Mouse (Mus musculus) limb, embryonic 14.5 days (tissue): ENCODE data around the gene Ccl24. TPM values are rescaled to one million over a fixed set of nuclear protein-coding genes. Genes with fewer than 3 reads are reported as not detected.

Source experiments
- ATAC-seq: fragments of 200-750 bp; cut with Nextera tagmentation; 2 replicates; pipeline ENCODE4 v1.8.0; 2017; ENCODE audit warnings: low read depth, moderate number of reproducible peaks, moderate TSS enrichment; ENCODE audit not compliant: low FRiP score
- DNase-seq: peaks from one replicate; pipeline ENCODE4 v3.0.0-alpha.2; 2015; ENCODE audit warnings: low spot score
- H3K27ac ChIP-seq: fragments of 300-500 bp; sonication (generic); replicated peaks from 2 replicates; pipeline ENCODE4 v1.5.1; 2014; ENCODE audit warnings: low read depth, mild to moderate bottlenecking, low read length, moderate library complexity, mixed read lengths
- H3K27me3 ChIP-seq: fragments of 300-500 bp; sonication (generic); 2 replicates; pipeline ENCODE4 v1.6.1; 2014; ENCODE audit warnings: low read length, mixed read lengths; ENCODE audit not compliant: control insufficient read depth, insufficient read depth
- H3K36me3 ChIP-seq: fragments of 300-500 bp; sonication (generic); 2 replicates; pipeline ENCODE4 v1.6.1; 2014; ENCODE audit warnings: mild to moderate bottlenecking, low read length, moderate library complexity, mixed read lengths; ENCODE audit not compliant: control insufficient read depth, insufficient read depth
- H3K4me1 ChIP-seq: fragments of 300-500 bp; sonication (generic); 2 replicates; pipeline ENCODE4 v1.6.1; 2014; ENCODE audit warnings: antibody characterized with exemption, low read length, mixed read lengths; ENCODE audit not compliant: control insufficient read depth, insufficient read depth
- H3K4me2 ChIP-seq: fragments of 300-500 bp; sonication (generic); replicated peaks from 2 replicates; pipeline ENCODE4 v1.6.1; 2014; ENCODE audit warnings: low read depth, mild to moderate bottlenecking, low read length, moderate library complexity; ENCODE audit not compliant: severe bottlenecking
- H3K4me3 ChIP-seq: fragments of 300-500 bp; sonication (generic); replicated peaks from 2 replicates; pipeline ENCODE4 v1.5.1; 2014; ENCODE audit warnings: low read length
- H3K9ac ChIP-seq: fragments of 300-500 bp; sonication (generic); 2 replicates; pipeline ENCODE4 v1.6.1; 2014; ENCODE audit warnings: mild to moderate bottlenecking, low read depth, low read length, moderate library complexity; ENCODE audit not compliant: severe bottlenecking
- H3K9me3 ChIP-seq: fragments of 300-500 bp; sonication (generic); 2 replicates; pipeline ENCODE4 v1.6.1; 2016; ENCODE audit warnings: low read length; ENCODE audit not compliant: control insufficient read depth
- POLR2A ChIP-seq: fragments of 200-500 bp; IDR thresholded peaks from 2 replicates; pipeline ENCODE4 v1.8.0; 2012; ENCODE audit warnings: inconsistent platforms, mild to moderate bottlenecking, moderate library complexity, borderline replicate concordance; ENCODE audit not compliant: insufficient read depth, insufficient read length; ENCODE audit errors: extremely low read depth
- WGBS: fragments of 180-500 bp; shearing (Covaris S2); extraction: QIAGEN DNeasy Blood & Tissue Kit; methylation state at CpG from one replicate; pipeline ENCODE4 v1.1.7; 2014; 5-methylcytosine and 5-hydroxymethylcytosine counted together
- polyA plus RNA-seq, 2 experiments: library from polyadenylated mRNA; depleted of rRNA in 1 of 2; stranded (reverse) in 1 of 2; unstranded in 1 of 2; fragments of >200 nt; fragmentation: Nextera tagmentation in 1 of 2; extraction: Ambion mirVana in 1 of 2; gene quantifications; 2 replicates each; pipeline versions ENCODE4 v1.2.1 to v1.2.3; 2012 to 2014

Ccl24 gene
- polyA plus RNA-seq, 2 experiments: 1.7 to 2.3 TPM

DNA sequence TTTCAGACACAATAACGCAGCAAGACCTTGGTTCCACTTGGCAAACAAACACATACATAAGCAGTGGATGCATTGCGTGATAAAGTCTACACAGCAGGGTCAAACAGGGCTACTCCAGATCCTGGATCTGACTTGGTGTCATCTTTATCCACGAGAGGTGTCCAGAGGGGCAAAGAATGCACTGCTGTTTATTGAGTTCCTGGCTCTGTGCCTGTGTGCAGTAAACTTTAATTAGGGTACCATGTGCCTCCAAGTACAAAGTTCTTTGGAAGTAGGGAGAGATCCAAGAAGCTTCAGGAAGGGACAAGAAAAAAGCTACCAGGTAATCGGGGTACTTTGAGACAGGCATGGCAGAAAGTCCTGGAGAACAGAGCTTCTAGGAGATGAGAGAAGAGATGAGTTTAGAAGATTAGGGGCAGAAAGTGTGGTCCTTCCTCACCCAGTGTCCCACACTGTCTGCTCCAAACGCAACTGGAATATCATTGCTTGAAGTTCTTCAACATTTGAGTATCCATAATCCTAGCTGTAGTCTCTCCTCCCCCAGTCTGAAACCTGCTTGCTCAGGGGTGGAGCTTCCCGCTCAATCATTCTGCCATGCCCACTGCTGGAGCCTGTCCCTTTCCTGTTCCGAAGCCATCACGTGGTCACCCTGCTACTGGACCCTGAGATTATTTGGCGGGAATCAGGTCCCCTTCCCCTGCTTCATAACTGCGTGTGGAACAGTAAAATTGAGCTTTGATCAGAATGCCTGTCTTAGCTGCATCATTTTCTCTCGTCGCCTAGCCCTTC is 17.3 kb upstream of the Ccl24 start:
- Histone ChIP-seq H3K27me3 (no peaks in the 10 kb centered on the region), H3K9ac (no peak overlapping the region), H3K27ac (no peak overlapping the region), H3K4me2 (no peak overlapping the region), H3K36me3 (no peaks in the 10 kb centered on the region), H3K4me3 (no peak overlapping the region), H3K4me1 (no peaks in the 10 kb centered on the region), H3K9me3 (peaks cover 9% of the 10 kb centered on the region; the same call in 1 of the 2 replicates)
- DNase-seq (no peak), ATAC-seq (no peak)
- TF ChIP-seq POLR2A: no peak
- 78% methylated on average over 10 of the region's 12 CpGs for WGBS

DNA sequence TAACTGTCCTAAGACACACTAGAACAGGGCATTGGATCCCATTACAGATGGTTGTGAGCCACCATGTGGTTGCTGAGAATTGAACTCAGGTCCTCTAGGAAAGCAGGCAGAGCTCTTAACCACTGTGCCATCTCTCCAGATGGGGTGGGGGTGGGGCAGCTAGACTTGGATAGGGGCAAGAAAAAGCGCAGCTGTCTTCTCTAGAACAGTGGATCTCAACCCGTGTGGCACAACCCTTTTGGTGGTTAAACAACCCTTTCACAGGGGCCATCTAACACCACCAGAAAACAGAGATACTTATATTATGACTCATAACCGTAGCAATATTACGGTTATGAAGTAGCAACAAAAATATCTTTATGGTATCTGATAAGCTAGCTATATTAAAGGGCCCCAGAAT is 14.9 kb upstream of the Ccl24 start:
- Histone ChIP-seq H3K4me2 (no peak overlapping the region), H3K4me1 (no peaks in the 10 kb centered on the region), H3K27ac (no peak overlapping the region), H3K36me3 (no peaks in the 10 kb centered on the region), H3K4me3 (no peak overlapping the region), H3K27me3 (no peaks in the 10 kb centered on the region), H3K9me3 (peaks cover 9% of the 10 kb centered on the region; the same call in 1 of the 2 replicates), H3K9ac (no peak overlapping the region)
- DNase-seq: no peak
- WGBS: 89% methylated on average over 4 of the region's 4 CpGs
- no peak for TF ChIP-seq POLR2A
- ATAC-seq: no peak

DNA sequence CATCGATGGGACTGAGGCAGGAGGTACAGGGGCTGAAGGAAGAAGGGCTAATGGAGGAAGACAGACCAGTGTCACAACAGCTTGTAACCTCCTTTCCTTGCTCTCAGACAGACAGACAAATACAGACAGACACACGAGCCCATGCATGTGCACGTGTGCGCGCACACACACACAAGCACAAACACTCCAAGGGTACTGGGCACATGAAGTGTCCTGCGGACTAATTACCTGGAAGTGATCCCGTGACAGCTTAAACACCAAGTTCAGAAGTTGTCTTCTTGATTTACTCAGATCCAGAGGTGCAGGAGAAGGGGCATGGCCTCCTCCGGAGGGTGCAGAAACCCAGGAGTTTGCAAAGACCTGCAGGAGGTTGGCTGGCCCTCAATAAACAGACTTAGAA is 12.8 kb upstream of the Ccl24 start:
- no peaks in the 10 kb centered on the region for H3K36me3 ChIP-seq
- TF ChIP-seq POLR2A: no peak
- peaks cover 4% of the 10 kb centered on the region; the same call in 1 of the 2 replicates for H3K9me3 ChIP-seq
- no peak overlapping the region for H3K27ac ChIP-seq
- WGBS: 89% methylated on average over 8 of the region's 8 CpGs
- H3K9ac ChIP-seq: no peak overlapping the region
- no peak for ATAC-seq
- H3K4me1 ChIP-seq: no peaks in the 10 kb centered on the region
- DNase-seq: no peak
- H3K27me3 ChIP-seq: no peaks in the 10 kb centered on the region
- H3K4me2 ChIP-seq: no peak overlapping the region
- H3K4me3 ChIP-seq: no peak overlapping the region

DNA sequence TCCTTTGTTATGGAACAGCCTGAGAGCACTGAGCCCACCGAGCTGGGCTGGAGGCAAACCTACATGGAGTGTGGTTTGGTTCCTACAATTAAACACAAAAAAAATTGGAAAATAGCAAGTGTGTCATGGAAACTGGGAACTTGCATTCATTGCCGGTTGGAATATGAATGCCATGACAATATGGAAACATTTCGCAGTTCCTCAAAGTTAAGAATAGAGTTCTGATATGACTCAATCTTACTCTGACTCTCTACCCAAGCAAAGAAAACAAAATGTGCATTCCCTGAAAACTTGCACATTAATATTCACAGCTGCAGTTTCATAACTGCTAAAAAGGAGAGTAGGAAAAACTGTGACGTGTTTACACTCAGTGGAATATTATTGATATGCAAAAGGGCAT is 9.5 kb upstream of the Ccl24 start:
- ATAC-seq (no peak), DNase-seq (no peak)
- no peak overlapping the region for H3K9ac ChIP-seq
- H3K27me3 ChIP-seq: no peaks in the 10 kb centered on the region
- no peaks in the 10 kb centered on the region for H3K4me1 ChIP-seq
- 86% methylated on average over 4 of the region's 4 CpGs for WGBS
- H3K4me3 ChIP-seq: no peak overlapping the region
- no peaks in the 10 kb centered on the region for H3K36me3 ChIP-seq
- no peaks in the 10 kb centered on the region for H3K9me3 ChIP-seq
- no peak for TF ChIP-seq POLR2A
- no peak overlapping the region for H3K27ac ChIP-seq
- no peak overlapping the region for H3K4me2 ChIP-seq

DNA sequence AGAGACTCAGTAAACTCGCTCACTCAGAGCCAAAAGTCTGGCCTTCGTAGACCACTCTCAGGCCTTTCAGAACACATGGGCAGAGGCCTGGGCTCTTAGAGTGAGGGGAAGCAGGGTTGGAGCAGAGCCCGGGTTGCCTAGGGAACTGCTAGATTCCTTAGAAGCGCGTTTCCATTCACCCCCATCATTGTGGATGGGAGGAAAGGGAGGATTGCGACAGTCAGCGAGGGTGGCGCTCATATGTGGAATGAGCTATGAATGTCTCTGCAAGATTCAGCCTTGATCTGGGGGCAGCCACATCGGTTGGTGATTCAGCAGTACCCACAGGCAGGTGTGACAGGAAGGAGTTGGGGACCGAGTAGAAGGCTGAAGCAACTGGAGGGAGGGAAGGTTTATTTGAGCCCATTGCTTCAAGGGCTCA is 6.5 kb upstream of the Ccl24 start:
- Histone ChIP-seq H3K4me3 (no peak overlapping the region), H3K9ac (no peak overlapping the region), H3K27ac (no peak overlapping the region), H3K4me2 (no peak overlapping the region), H3K36me3 (no peaks in the 10 kb centered on the region), H3K9me3 (no peaks in the 10 kb centered on the region), H3K4me1 (no peaks in the 10 kb centered on the region), H3K27me3 (no peaks in the 10 kb centered on the region)
- DNase-seq (no peak), ATAC-seq (no peak)
- no peak for TF ChIP-seq POLR2A
- WGBS: 85% methylated on average over 10 of the region's 10 CpGs

DNA sequence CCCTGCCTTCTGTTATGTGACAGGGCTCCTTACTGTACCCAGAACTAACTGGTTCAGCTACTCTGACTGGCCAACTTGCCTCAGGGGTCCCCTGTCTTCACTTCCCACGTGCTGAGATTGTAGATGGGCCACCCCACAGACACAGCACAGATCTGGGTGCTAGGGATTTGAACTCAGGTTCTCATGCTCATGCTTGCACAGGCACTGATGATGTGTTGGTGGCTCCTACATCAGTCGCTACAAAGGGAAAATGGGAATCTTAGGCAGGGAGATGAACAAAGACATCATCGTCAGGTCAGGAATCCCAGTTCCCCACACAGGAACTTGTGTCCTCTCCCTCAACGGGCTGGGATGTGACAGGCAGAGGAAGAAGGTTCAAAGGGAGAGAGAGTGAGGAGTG is 3.2 kb upstream of the Ccl24 start:
- H3K4me3 ChIP-seq: no peak overlapping the region
- DNase-seq (no peak), ATAC-seq (no peak)
- no peak overlapping the region for H3K4me2 ChIP-seq
- H3K36me3 ChIP-seq: no peaks in the 10 kb centered on the region
- TF ChIP-seq POLR2A: no peak
- WGBS: 50% methylated on average over 4 of the region's 4 CpGs
- H3K9ac ChIP-seq: no peak overlapping the region
- H3K9me3 ChIP-seq: no peaks in the 10 kb centered on the region
- no peaks in the 10 kb centered on the region for H3K4me1 ChIP-seq
- H3K27ac ChIP-seq: no peak overlapping the region
- no peaks in the 10 kb centered on the region for H3K27me3 ChIP-seq
